Mouse (Mus musculus) hindbrain, embryonic 14.5 days (tissue): ENCODE measurements around the gene Mesp1. TPM values are rescaled to one million over a fixed set of nuclear protein-coding genes. Genes with fewer than 3 reads are reported as not detected.

Experiments used
- ATAC-seq: fragments of 200-750 bp; cut with Nextera tagmentation; 2 replicates; pipeline ENCODE4 v1.8.0; 2017; ENCODE audit warnings: moderate number of reproducible peaks, mild to moderate bottlenecking, moderate TSS enrichment, moderate library complexity; ENCODE audit not compliant: low FRiP score
- DNase-seq: peaks from one replicate; pipeline ENCODE4 v3.0.0-alpha.2; 2015; ENCODE audit warnings: low spot score
- H3K27ac ChIP-seq: fragments of 300-500 bp; sonication (generic); 2 replicates; pipeline ENCODE4 v1.5.1; 2014; ENCODE audit warnings: mild to moderate bottlenecking, moderate library complexity
- H3K27me3 ChIP-seq: fragments of 300-500 bp; sonication (generic); 2 replicates; pipeline ENCODE4 v1.6.1; 2014; ENCODE audit warnings: mild to moderate bottlenecking, low read length, mixed read lengths; ENCODE audit not compliant: control insufficient read depth, insufficient read depth
- H3K36me3 ChIP-seq: fragments of 300-500 bp; sonication (generic); replicated peaks from 2 replicates; pipeline ENCODE4 v1.6.1; 2014; ENCODE audit not compliant: control insufficient read depth, insufficient read depth
- H3K4me1 ChIP-seq: fragments of 300-500 bp; sonication (generic); replicated peaks from 2 replicates; pipeline ENCODE4 v1.6.1; 2014; ENCODE audit warnings: antibody characterized with exemption, low read length, mixed read lengths; ENCODE audit not compliant: control insufficient read depth, insufficient read depth
- H3K4me2 ChIP-seq: fragments of 300-500 bp; sonication (generic); replicated peaks from 2 replicates; pipeline ENCODE4 v1.6.1; 2014; ENCODE audit warnings: mild to moderate bottlenecking, moderate library complexity
- H3K4me3 ChIP-seq: fragments of 300-500 bp; sonication (generic); replicated peaks from 2 replicates; pipeline ENCODE4 v1.5.1; 2014; ENCODE audit warnings: mild to moderate bottlenecking, low read length
- H3K9ac ChIP-seq: fragments of 300-500 bp; sonication (generic); 2 replicates; pipeline ENCODE4 v1.6.1; 2014
- H3K9me3 ChIP-seq: fragments of 300-500 bp; sonication (generic); 2 replicates; pipeline ENCODE4 v1.6.1; 2016; ENCODE audit warnings: low read length; ENCODE audit not compliant: control insufficient read depth
- WGBS: fragments of 180-500 bp; shearing (Covaris S2); extraction: QIAGEN DNeasy Blood & Tissue Kit; methylation state at CpG from one replicate; pipeline ENCODE4 v1.1.7; 2014; 5-methylcytosine and 5-hydroxymethylcytosine counted together
- polyA plus RNA-seq: library from polyadenylated mRNA; unstranded; fragments of >200 nt; fragmentation: Nextera tagmentation; extraction: Ambion mirVana; gene quantifications from 2 replicates; pipeline ENCODE4 v1.2.1, GENCODE M21; 2014

The Mesp1 gene
- polyA plus RNA-seq, 1 experiment from 2014 or later, result not detected

- Histone ChIP-seq H3K4me2 (no peak overlapping the region), H3K4me3 (no peak overlapping the region), H3K27ac (no peak overlapping the region), H3K36me3 (no peaks in the 10 kb centered on the region), H3K9me3 (no peaks in the 10 kb centered on the region), H3K4me1 (no peaks in the 10 kb centered on the region), H3K27me3 (no peaks in the 10 kb centered on the region), H3K9ac (no peak overlapping the region)
- WGBS, result 47% methylated on average over 15 of the region's 15 CpGs
- ATAC-seq, result no peak
- no peak for DNase-seq
These were observed 21.8 kb downstream of the Mesp1 start for GRCm38 (mm10) chr7:79771561-79772512.

- H3K4me3 ChIP-seq, result no peak overlapping the region
- H3K27ac ChIP-seq, result no peak overlapping the region
- no peaks in the 10 kb centered on the region for H3K9me3 ChIP-seq
- H3K9ac ChIP-seq, result no peak overlapping the region
- no peaks in the 10 kb centered on the region for H3K27me3 ChIP-seq
- 89% methylated on average over 3 of the region's 3 CpGs for WGBS
- no peaks in the 10 kb centered on the region for H3K36me3 ChIP-seq
- ATAC-seq (no peak), DNase-seq (no peak)
- H3K4me1 ChIP-seq, result no peaks in the 10 kb centered on the region
- no peak overlapping the region for H3K4me2 ChIP-seq
These were observed 23.9 kb downstream of the Mesp1 start for GRCm38 (mm10) chr7:79769664-79770063.

GRCm38 (mm10) chr7:79765991-79766390, 27.6 kb downstream of the Mesp1 start:
- no peak overlapping the region for H3K4me3 ChIP-seq
- no peak overlapping the region for H3K27ac ChIP-seq
- WGBS, result 43% methylated on average over 1 of the region's 1 CpGs
- no peaks in the 10 kb centered on the region for H3K4me1 ChIP-seq
- no peaks in the 10 kb centered on the region for H3K36me3 ChIP-seq
- ATAC-seq (no peak), DNase-seq (no peak)
- no peaks in the 10 kb centered on the region for H3K9me3 ChIP-seq
- H3K9ac ChIP-seq, result no peak overlapping the region
- H3K27me3 ChIP-seq, result no peaks in the 10 kb centered on the region
- no peak overlapping the region for H3K4me2 ChIP-seq

GRCm38 (mm10) chr7:79762106-79762505, 31.5 kb downstream of the Mesp1 start:
- Histone ChIP-seq H3K27me3 (no peaks in the 10 kb centered on the region), H3K9me3 (no peaks in the 10 kb centered on the region), H3K4me3 (no peak overlapping the region), H3K27ac (no peak overlapping the region), H3K4me2 (no peak overlapping the region), H3K9ac (no peak overlapping the region), H3K36me3 (no peaks in the 10 kb centered on the region), H3K4me1 (no peaks in the 10 kb centered on the region)
- 79% methylated on average over 8 of the region's 8 CpGs for WGBS
- DNase-seq (no peak), ATAC-seq (no peak)

- Histone ChIP-seq H3K4me3 (no peak overlapping the region), H3K4me2 (no peak overlapping the region), H3K27me3 (no peaks in the 10 kb centered on the region), H3K27ac (no peak overlapping the region), H3K9me3 (no peaks in the 10 kb centered on the region), H3K9ac (no peak overlapping the region), H3K4me1 (no peaks in the 10 kb centered on the region), H3K36me3 (no peaks in the 10 kb centered on the region)
- 88% methylated on average over 5 of the region's 5 CpGs for WGBS
- ATAC-seq (no peak), DNase-seq (no peak)
These were observed 32.3 kb downstream of the Mesp1 start for GRCm38 (mm10) chr7:79761124-79761876.

GRCm38 (mm10) chr7:79759766-79760165, 33.8 kb downstream of the Mesp1 start:
- Histone ChIP-seq H3K9ac (no peak overlapping the region), H3K4me1 (no peaks in the 10 kb centered on the region), H3K36me3 (no peaks in the 10 kb centered on the region), H3K4me2 (no peak overlapping the region), H3K9me3 (no peaks in the 10 kb centered on the region), H3K4me3 (no peak overlapping the region), H3K27me3 (no peaks in the 10 kb centered on the region), H3K27ac (no peak overlapping the region)
- DNase-seq (no peak), ATAC-seq (no peak)

GRCm38 (mm10) chr7:79758176-79758575, 35.4 kb downstream of the Mesp1 start:
- no peaks in the 10 kb centered on the region for H3K9me3 ChIP-seq
- no peak overlapping the region for H3K4me3 ChIP-seq
- no peaks in the 10 kb centered on the region for H3K4me1 ChIP-seq
- H3K27ac ChIP-seq, result no peak overlapping the region
- DNase-seq (no peak), ATAC-seq (no peak)
- no peaks in the 10 kb centered on the region for H3K27me3 ChIP-seq
- no peak overlapping the region for H3K4me2 ChIP-seq
- H3K36me3 ChIP-seq, result no peaks in the 10 kb centered on the region
- 81% methylated on average over 6 of the region's 6 CpGs for WGBS
- H3K9ac ChIP-seq, result no peak overlapping the region

- H3K27me3 ChIP-seq, result no peaks in the 10 kb centered on the region
- H3K4me3 ChIP-seq, result no peak overlapping the region
- H3K4me1 ChIP-seq, result no peaks in the 10 kb centered on the region
- H3K4me2 ChIP-seq, result no peak overlapping the region
- WGBS, result 49% methylated on average over 2 of the region's 2 CpGs
- DNase-seq (no peak), ATAC-seq (no peak)
- H3K9me3 ChIP-seq, result no peaks in the 10 kb centered on the region
- H3K9ac ChIP-seq, result no peak overlapping the region
- H3K27ac ChIP-seq, result no peak overlapping the region
- no peaks in the 10 kb centered on the region for H3K36me3 ChIP-seq
These were observed 37.3 kb downstream of the Mesp1 start for GRCm38 (mm10) chr7:79756334-79756733.

- DNase-seq (no peak), ATAC-seq (no peak)
- WGBS, result 86% methylated on average over 6 of the region's 6 CpGs
- Histone ChIP-seq H3K4me1 (no peaks in the 10 kb centered on the region), H3K27me3 (no peaks in the 10 kb centered on the region), H3K4me3 (no peak overlapping the region), H3K27ac (no peak overlapping the region), H3K36me3 (no peaks in the 10 kb centered on the region), H3K9me3 (no peaks in the 10 kb centered on the region), H3K9ac (no peak overlapping the region), H3K4me2 (no peak overlapping the region)
These were observed 44.1 kb downstream of the Mesp1 start for GRCm38 (mm10) chr7:79749511-79749910.
